Mouse (Mus musculus) lung, adult 2 months (tissue): ENCODE data around the gene Gsto2.

ENCODE experiments used
- CTCF ChIP-seq: fragments of 200-500 bp; IDR thresholded peaks from 2 replicates; pipeline ENCODE4 v1.5.1; 2011; ENCODE audit warnings: mild to moderate bottlenecking, low read length, control low read depth; ENCODE audit not compliant: insufficient read depth
- POLR2A ChIP-seq: fragments of 200-500 bp; IDR thresholded peaks from 2 replicates; pipeline ENCODE4 v1.6.1; 2011; ENCODE audit warnings: low read depth, mild to moderate bottlenecking, control low read depth, low read length, borderline replicate concordance; ENCODE audit errors: extremely low read depth

DNA sequence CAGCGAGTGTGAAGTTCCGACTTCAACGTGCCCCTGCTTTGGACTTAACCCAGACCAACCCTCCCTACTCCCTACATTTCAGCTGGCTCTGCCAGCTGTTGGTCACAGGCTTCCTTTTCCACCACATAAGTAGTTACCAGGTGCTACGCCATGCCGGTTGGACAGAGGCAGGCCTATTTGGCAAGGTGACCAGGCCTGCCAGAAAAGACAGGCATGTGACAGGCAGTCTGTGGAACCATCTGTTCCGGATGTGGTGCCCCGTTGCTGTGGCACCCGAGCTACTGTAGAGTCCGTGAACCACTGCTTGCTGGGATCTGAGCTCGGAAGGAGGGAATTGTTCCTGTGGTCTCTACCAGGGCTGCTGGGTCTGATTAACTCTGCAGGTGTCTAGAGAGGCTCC lies 22.1 kb downstream of the Gsto2 start:
- TF ChIP-seq POLR2A, result no peak
- TF ChIP-seq CTCF, result no peak
